Mouse (Mus musculus) megakaryocyte, embryonic 14.5 days (primary cell): ENCODE measurements around the gene Cfap20.

Experiments used
- FLI1 ChIP-seq: IDR thresholded peaks from 2 replicates; pipeline ENCODE4 v1.6.1; 2012; ENCODE audit warnings: low read length, inconsistent platforms, mixed read lengths
- GATA1 ChIP-seq: IDR thresholded peaks from 3 replicates; pipeline ENCODE4 v1.6.1; 2012; ENCODE audit warnings: mixed read lengths, low read length, inconsistent platforms, borderline replicate concordance

GRCm38 (mm10) chr8:95396752-95397151 lies 37.9 kb downstream of the Cfap20 start:
- TF ChIP-seq GATA1 (no peak), FLI1 (no peak)
